11 mouse cellular contexts compared by ENCODE assay signal in genomic region chr14:71199178-71199879, GRCm38 (mm10).
DNase-seq lines count a peak whose midpoint lies in the region; ATAC-seq and TF ChIP-seq lines count a peak whose summit lies in the region.
"Had no signal": no experiment of that assay in that cellular context is flagged by ENCODE, and none has a peak within 500 bp of the region (broad histone marks: within the 10 kb centered on the region; RNA-seq: fewer than 3 reads in every experiment).

No protein-coding gene starts in this region.

- no peak overlapping the region for H3K9ac ChIP-seq in lung, embryonic 14.5 days
- no peak overlapping the region for H3K9ac ChIP-seq in embryonic facial prominence, embryonic 14.5 days (ENCODE audit: low read depth, low read length)
- H3K9ac ChIP-seq: embryonic facial prominence, embryonic 12.5 days; neural tube, embryonic 13.5 days had no signal

- H3K36me3 ChIP-seq in lung, embryonic 14.5 days (ENCODE audit: insufficient read depth) = no peaks in the 10 kb centered on the region
- H3K36me3 ChIP-seq in embryonic facial prominence, embryonic 14.5 days (ENCODE audit: control insufficient read depth, insufficient read depth, low read length) = no peaks in the 10 kb centered on the region
- H3K36me3 ChIP-seq: embryonic facial prominence, embryonic 12.5 days; neural tube, embryonic 13.5 days had no signal

- DNase-seq in lung, embryonic 14.5 days = peak; percentile 54
- no peak for DNase-seq in lung, postnatal 25 days (ENCODE audit: low spot score)
- peak; percentile 25 for DNase-seq in MN1 (ENCODE audit: low spot score)
- peak; percentile 19 for DNase-seq in embryonic facial prominence, embryonic 14.5 days (ENCODE audit: low spot score)
- DNase-seq in heart, adult 11 months = no peak
- DNase-seq in left cerebral cortex, postnatal 14 days (ENCODE audit: low spot score in 2 of 2) = no peak
- DNase-seq: cerebellum, adult 18-20 months; kidney, postnatal 14 days had no signal

- 30% methylated on average over 9 of the region's 9 CpGs for WGBS in lung, embryonic 14.5 days
- WGBS in embryonic facial prominence, embryonic 14.5 days = 32% methylated on average over 9 of the region's 9 CpGs

- H3K27ac ChIP-seq in lung, embryonic 14.5 days (ENCODE audit: low read depth) = no peak overlapping the region
- no peak overlapping the region for H3K27ac ChIP-seq in embryonic facial prominence, embryonic 14.5 days (replicated peaks; ENCODE audit: low read depth, low read length)
- H3K27ac ChIP-seq: embryonic facial prominence, embryonic 12.5 days; neural tube, embryonic 13.5 days had no signal

- no peak overlapping the region for H3K4me2 ChIP-seq in lung, embryonic 14.5 days
- H3K4me2 ChIP-seq in embryonic facial prominence, embryonic 14.5 days (ENCODE audit: low read depth, low read length) = no peak overlapping the region
- H3K4me2 ChIP-seq: embryonic facial prominence, embryonic 12.5 days; neural tube, embryonic 13.5 days had no signal

- ATAC-seq in lung, embryonic 14.5 days (ENCODE audit: insufficient read depth) = peak; percentile 75
- no peak for ATAC-seq in embryonic facial prominence, embryonic 14.5 days (ENCODE audit: low read depth)
- peak; percentile 89 for ATAC-seq in megakaryocyte-erythroid progenitor cell, adult 5-6 weeks (replicated peaks; ENCODE audit: low FRiP score, low TSS enrichment, poor library complexity, severe bottlenecking)

- no peaks in the 10 kb centered on the region for H3K4me1 ChIP-seq in lung, embryonic 14.5 days (ENCODE audit: insufficient read depth)
- H3K4me1 ChIP-seq in embryonic facial prominence, embryonic 14.5 days (ENCODE audit: control insufficient read depth, insufficient read depth, low read length) = peaks cover 6% of the 10 kb centered on the region; the same call in 1 of the 2 replicates

- intact Hi-C loops in left cerebral cortex, postnatal 14 days (cut with DNase I) = no loop called here

- H3K9me3 ChIP-seq in lung, embryonic 14.5 days (ENCODE audit: low read depth, low read length) = no peaks in the 10 kb centered on the region
- H3K9me3 ChIP-seq in embryonic facial prominence, embryonic 14.5 days (ENCODE audit: control insufficient read depth, low read length) = no peaks in the 10 kb centered on the region
- H3K9me3 ChIP-seq: embryonic facial prominence, embryonic 12.5 days; neural tube, embryonic 13.5 days had no signal

- no peak for TF ChIP-seq CTCF in lung, embryonic 14.5 days (IDR thresholded peaks at IDR 0.05; ENCODE audit: low read depth)

- no peaks in the 10 kb centered on the region for H3K27me3 ChIP-seq in lung, embryonic 14.5 days (ENCODE audit: insufficient read depth, low read length)
- no peaks in the 10 kb centered on the region for H3K27me3 ChIP-seq in embryonic facial prominence, embryonic 14.5 days (replicated peaks; ENCODE audit: control insufficient read depth, insufficient read depth, low read length)
- H3K27me3 ChIP-seq: embryonic facial prominence, embryonic 12.5 days; neural tube, embryonic 13.5 days had no signal

- H3K4me3 ChIP-seq in lung, embryonic 14.5 days (ENCODE audit: low read depth, low read length) = no peak overlapping the region
- H3K4me3 ChIP-seq in embryonic facial prominence, embryonic 14.5 days (ENCODE audit: low read depth, low read length) = no peak overlapping the region
- H3K4me3 ChIP-seq: embryonic facial prominence, embryonic 12.5 days; neural tube, embryonic 13.5 days had no signal

Comparison
In these comparisons a context has a peak if more than half of its experiments do, and no peak if none do; other contexts are left out.
1. DNase-seq: peak in lung, embryonic 14.5 days (single experiment), MN1 (single experiment) and embryonic facial prominence, embryonic 14.5 days (single experiment); none in lung, postnatal 25 days (single experiment), heart, adult 11 months (single experiment) and left cerebral cortex, postnatal 14 days (0 of 2).